Mouse (Mus musculus) megakaryocyte, embryonic 14.5 days (primary cell): ENCODE measurements at regions not wholly inside any gene's neighbourhood (a gene's known extent, or its start where the extent isn't known, plus 50 kb on each side); places are given as distances from the start of the nearest gene placed in this dataset.

Source experiments
- FLI1 ChIP-seq: IDR thresholded peaks from 2 replicates; pipeline ENCODE4 v1.6.1; 2012; ENCODE audit warnings: low read length, inconsistent platforms, mixed read lengths
- GATA1 ChIP-seq: IDR thresholded peaks from 3 replicates; pipeline ENCODE4 v1.6.1; 2012; ENCODE audit warnings: mixed read lengths, low read length, inconsistent platforms, borderline replicate concordance

DNA sequence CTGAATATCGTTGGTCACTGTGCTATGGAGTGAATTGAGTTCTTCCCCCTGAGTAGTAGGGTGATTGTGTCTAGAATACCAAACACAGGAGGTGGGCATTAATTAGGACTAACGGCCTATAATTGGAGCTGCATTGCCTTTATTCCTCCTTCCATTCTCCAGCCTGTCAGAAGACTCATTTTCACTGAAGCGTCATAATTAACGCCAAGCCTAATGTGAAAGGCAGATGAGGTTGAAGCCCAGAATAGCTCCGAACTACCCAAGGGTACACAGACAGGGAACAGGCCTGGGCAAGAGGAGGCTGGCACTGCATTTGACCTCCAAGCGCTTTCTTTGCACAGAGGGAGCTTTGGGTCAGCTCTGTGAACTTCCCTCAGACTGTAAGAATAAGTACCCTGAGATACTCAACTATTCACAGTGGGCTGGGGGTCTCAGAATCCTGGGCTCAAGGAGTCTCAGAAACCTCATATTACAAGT, 386.5 kb downstream of the Brinp2 start:
- no peak for TF ChIP-seq GATA1
- TF ChIP-seq FLI1 = no peak
